Mouse (Mus musculus): ENCODE results near the gene Smpdl3b. TPM values are rescaled to one million over a fixed set of nuclear protein-coding genes. Genes with fewer than 3 reads are reported as not detected.
A peak's percentile ranks its signal among the peaks of the same experiment; 100 is the strongest.

Gene Smpdl3b
- polyA plus RNA-seq, 1 experiment from 2014 or later, result 9.0 TPM

- H3K36me3 ChIP-seq (ENCODE audit: insufficient read depth, low read length), result no peaks in the 10 kb centered on the region
- peak within 1 kb of the TSS; percentile 56 for H3K4me3 ChIP-seq (replicated peaks; ENCODE audit: low read depth, low read length)
- TF ChIP-seq CTCF (IDR thresholded peaks at IDR 0.05; ENCODE audit: low read depth), result peak; percentile 45; the same call in 1 of the 2 replicates
- peak within 1 kb of the TSS; percentile 88 for H3K4me2 ChIP-seq (ENCODE audit: low read length)
- ATAC-seq (replicated peaks; ENCODE audit: low FRiP score, low read depth) (peak; percentile 96), DNase-seq (ENCODE audit: low spot score) (peak; percentile 96)
- no peaks in the 10 kb centered on the region for H3K27me3 ChIP-seq (ENCODE audit: insufficient read depth, low read length)
- no peaks in the 10 kb centered on the region for H3K4me1 ChIP-seq (replicated peaks; ENCODE audit: insufficient read depth, low read length)
- no peaks in the 10 kb centered on the region for H3K9me3 ChIP-seq (replicated peaks; ENCODE audit: low read length)
- H3K27ac ChIP-seq, result no peak within 1 kb of the TSS
- H3K9ac ChIP-seq (ENCODE audit: low read depth, low read length), result peak within 1 kb of the TSS; percentile 56
- WGBS, result 2% methylated on average over 34 of the region's 34 CpGs
Measured at GRCm38 (mm10) chr4:132732148-132732684, 24.8 kb downstream of the Smpdl3b start, which contains the start of gene Xkr8. Gene Xkr8, minus strand, starts transcription at chr4:132732546.

- H3K9me3 ChIP-seq (replicated peaks; ENCODE audit: low read length), result no peaks in the 10 kb centered on the region
- peak overlapping the region; percentile 88 for H3K4me2 ChIP-seq (ENCODE audit: low read length)
- no peaks in the 10 kb centered on the region for H3K36me3 ChIP-seq (ENCODE audit: insufficient read depth, low read length)
- H3K4me1 ChIP-seq (replicated peaks; ENCODE audit: insufficient read depth, low read length), result no peaks in the 10 kb centered on the region
- ATAC-seq (replicated peaks; ENCODE audit: low FRiP score, low read depth), result no peak
- H3K9ac ChIP-seq (ENCODE audit: low read depth, low read length), result peak overlapping the region; percentile 56
- TF ChIP-seq CTCF (IDR thresholded peaks at IDR 0.05; ENCODE audit: low read depth), result no peak
- 44% methylated on average over 12 of the region's 12 CpGs for WGBS
- H3K27ac ChIP-seq, result no peak overlapping the region
- peak overlapping the region; percentile 56 for H3K4me3 ChIP-seq (replicated peaks; ENCODE audit: low read depth, low read length)
- no peak for DNase-seq (ENCODE audit: low spot score)
- no peaks in the 10 kb centered on the region for H3K27me3 ChIP-seq (ENCODE audit: insufficient read depth, low read length)
Measured at GRCm38 (mm10) chr4:132731616-132732015, 25.4 kb downstream of the Smpdl3b start.

GRCm38 (mm10) chr4:132728233-132728632, 28.8 kb downstream of the Smpdl3b start:
- no peak for DNase-seq (ENCODE audit: low spot score)
- WGBS, result 87% methylated on average over 8 of the region's 8 CpGs
- no peak for TF ChIP-seq CTCF (IDR thresholded peaks at IDR 0.05; ENCODE audit: low read depth)

GRCm38 (mm10) chr4:132718251-132718650, 38.8 kb downstream of the Smpdl3b start:
- H3K4me2 ChIP-seq (ENCODE audit: low read length), result no peak overlapping the region
- no peak overlapping the region for H3K9ac ChIP-seq (ENCODE audit: low read depth, low read length)
- no peaks in the 10 kb centered on the region for H3K4me1 ChIP-seq (replicated peaks; ENCODE audit: insufficient read depth, low read length)
- H3K36me3 ChIP-seq (ENCODE audit: insufficient read depth, low read length), result peaks cover 40% of the 10 kb centered on the region
- DNase-seq (ENCODE audit: low spot score) (no peak), ATAC-seq (replicated peaks; ENCODE audit: low FRiP score, low read depth) (no peak)
- no peak overlapping the region for H3K27ac ChIP-seq
- H3K4me3 ChIP-seq (replicated peaks; ENCODE audit: low read depth, low read length), result no peak overlapping the region
- WGBS, result 95% methylated on average over 1 of the region's 1 CpGs
- TF ChIP-seq CTCF (IDR thresholded peaks at IDR 0.05; ENCODE audit: low read depth), result no peak
- no peaks in the 10 kb centered on the region for H3K9me3 ChIP-seq (replicated peaks; ENCODE audit: low read length)
- no peaks in the 10 kb centered on the region for H3K27me3 ChIP-seq (ENCODE audit: insufficient read depth, low read length)

More at GRCm38 (mm10) chr4:132728233-132728632, 28.8 kb downstream of the Smpdl3b start:
- H3K4me2 ChIP-seq (ENCODE audit: low read length), result no peak overlapping the region
- no peak overlapping the region for H3K9ac ChIP-seq (ENCODE audit: low read depth, low read length)
- H3K4me3 ChIP-seq (replicated peaks; ENCODE audit: low read depth, low read length), result no peak overlapping the region
- H3K36me3 ChIP-seq (ENCODE audit: insufficient read depth, low read length), result 0 out of 2 replicates have a peak, but pooled peaks cover 5% of the 10 kb centered on the region
- H3K4me1 ChIP-seq (replicated peaks; ENCODE audit: insufficient read depth, low read length), result no peaks in the 10 kb centered on the region
- H3K9me3 ChIP-seq (replicated peaks; ENCODE audit: low read length), result no peaks in the 10 kb centered on the region
- no peak for ATAC-seq (replicated peaks; ENCODE audit: low FRiP score, low read depth)
- no peaks in the 10 kb centered on the region for H3K27me3 ChIP-seq (ENCODE audit: insufficient read depth, low read length)
- H3K27ac ChIP-seq, result no peak overlapping the region

GRCm38 (mm10) chr4:132713181-132713580, 43.9 kb downstream of the Smpdl3b start:
- H3K27me3 ChIP-seq (ENCODE audit: insufficient read depth, low read length), result no peaks in the 10 kb centered on the region
- no peaks in the 10 kb centered on the region for H3K4me1 ChIP-seq (replicated peaks; ENCODE audit: insufficient read depth, low read length)
- no peak overlapping the region for H3K27ac ChIP-seq
- no peak for TF ChIP-seq CTCF (IDR thresholded peaks at IDR 0.05; ENCODE audit: low read depth)
- no peak for ATAC-seq (replicated peaks; ENCODE audit: low FRiP score, low read depth)
- H3K36me3 ChIP-seq (ENCODE audit: insufficient read depth, low read length), result peaks cover 43% of the 10 kb centered on the region
- H3K4me2 ChIP-seq (ENCODE audit: low read length), result no peak overlapping the region
- no peak overlapping the region for H3K4me3 ChIP-seq (replicated peaks; ENCODE audit: low read depth, low read length)
- WGBS, result 93% methylated on average over 7 of the region's 7 CpGs
- no peak for DNase-seq (ENCODE audit: low spot score)
- H3K9me3 ChIP-seq (replicated peaks; ENCODE audit: low read length), result no peaks in the 10 kb centered on the region
- no peak overlapping the region for H3K9ac ChIP-seq (ENCODE audit: low read depth, low read length)

- no peaks in the 10 kb centered on the region for H3K4me1 ChIP-seq (replicated peaks; ENCODE audit: insufficient read depth, low read length)
- DNase-seq (ENCODE audit: low spot score) (no peak), ATAC-seq (replicated peaks; ENCODE audit: low FRiP score, low read depth) (no peak)
- H3K4me2 ChIP-seq (ENCODE audit: low read length), result no peak overlapping the region
- no peak overlapping the region for H3K27ac ChIP-seq
- peaks cover 64% of the 10 kb centered on the region for H3K36me3 ChIP-seq (ENCODE audit: insufficient read depth, low read length)
- H3K9me3 ChIP-seq (replicated peaks; ENCODE audit: low read length), result no peaks in the 10 kb centered on the region
- H3K9ac ChIP-seq (ENCODE audit: low read depth, low read length), result no peak overlapping the region
- WGBS, result 93% methylated on average over 8 of the region's 8 CpGs
- H3K4me3 ChIP-seq (replicated peaks; ENCODE audit: low read depth, low read length), result no peak overlapping the region
- no peaks in the 10 kb centered on the region for H3K27me3 ChIP-seq (ENCODE audit: insufficient read depth, low read length)
- TF ChIP-seq CTCF (IDR thresholded peaks at IDR 0.05; ENCODE audit: low read depth), result no peak
Measured at GRCm38 (mm10) chr4:132706885-132707284, 50.2 kb downstream of the Smpdl3b start.

- Histone ChIP-seq H3K36me3 (ENCODE audit: insufficient read depth, low read length) (peaks cover 51% of the 10 kb centered on the region), H3K27ac (no peak overlapping the region)
- no peak for ATAC-seq (replicated peaks; ENCODE audit: low FRiP score, low read depth)
Measured at GRCm38 (mm10) chr4:132702076-132702475, 55.0 kb downstream of the Smpdl3b start.

More at GRCm38 (mm10) chr4:132702076-132702475, 55.0 kb downstream of the Smpdl3b start:
- over 99% methylated on average over 5 of the region's 5 CpGs for WGBS
- H3K4me1 ChIP-seq (replicated peaks; ENCODE audit: insufficient read depth, low read length), result no peaks in the 10 kb centered on the region
- H3K9me3 ChIP-seq (replicated peaks; ENCODE audit: low read length), result no peaks in the 10 kb centered on the region
- H3K27me3 ChIP-seq (ENCODE audit: insufficient read depth, low read length), result no peaks in the 10 kb centered on the region
- H3K9ac ChIP-seq (ENCODE audit: low read depth, low read length), result no peak overlapping the region
- no peak overlapping the region for H3K4me3 ChIP-seq (replicated peaks; ENCODE audit: low read depth, low read length)
- H3K4me2 ChIP-seq (ENCODE audit: low read length), result no peak overlapping the region
- no peak for TF ChIP-seq CTCF (IDR thresholded peaks at IDR 0.05; ENCODE audit: low read depth)
- no peak for DNase-seq (ENCODE audit: low spot score)
